ENCODE assay signal across 1 mouse cellular context in the genomic region with DNA sequence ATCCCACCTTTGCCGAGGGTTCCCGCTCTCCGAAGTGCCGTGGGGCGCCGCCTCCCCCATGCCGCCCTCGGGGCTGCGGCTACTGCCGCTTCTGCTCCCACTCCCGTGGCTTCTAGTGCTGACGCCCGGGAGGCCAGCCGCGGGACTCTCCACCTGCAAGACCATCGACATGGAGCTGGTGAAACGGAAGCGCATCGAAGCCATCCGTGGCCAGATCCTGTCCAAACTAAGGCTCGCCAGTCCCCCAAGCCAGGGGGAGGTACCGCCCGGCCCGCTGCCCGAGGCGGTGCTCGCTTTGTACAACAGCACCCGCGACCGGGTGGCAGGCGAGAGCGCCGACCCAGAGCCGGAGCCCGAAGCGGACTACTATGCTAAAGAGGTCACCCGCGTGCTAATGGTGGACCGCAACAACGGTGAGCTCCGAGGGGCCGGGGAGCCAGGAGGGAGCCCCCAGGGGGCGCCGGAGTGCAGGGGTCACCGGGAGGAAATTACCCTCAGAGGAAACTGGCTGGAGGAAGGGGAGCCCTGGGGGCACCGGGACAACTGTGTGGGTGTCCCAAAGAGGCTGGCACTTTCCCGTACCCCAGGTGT.
TF ChIP-seq lines count a peak whose summit lies in the region.

No protein-coding gene starts in this region.

TF ChIP-seq in CH12.LX, 34 proteins besides CTCF, POLR2A, EP300 and RAD21:
- peak; percentile 16; the same call in 1 of the 2 replicates for TF ChIP-seq ZKSCAN1 (IDR thresholded peaks at IDR 0.05; ENCODE audit: borderline replicate concordance, low read depth, low read length)
- peak; percentile 19; the same call in 1 of the 2 replicates for TF ChIP-seq HCFC1 (IDR thresholded peaks at IDR 0.05; ENCODE audit: low read depth, low read length)
- TF ChIP-seq SMC3 (IDR thresholded peaks at IDR 0.05; ENCODE audit: low read depth, low read length) = peak; percentile 24; the same call in 1 of the 2 replicates
- TF ChIP-seq MAZ (IDR thresholded peaks at IDR 0.05; ENCODE audit: low read depth, low read length) = peak; percentile 76; the same call in 1 of the 2 replicates
- TF ChIP-seq JUND (conservative IDR thresholded peaks at IDR 0.05; ENCODE audit: low read depth, low read length) = no peak
- TF ChIP-seq MAFK (IDR thresholded peaks at IDR 0.05; ENCODE audit: insufficient replicate concordance, low read length) = no peak
- peak; percentile 62 for TF ChIP-seq MXI1 (IDR thresholded peaks at IDR 0.05; ENCODE audit: low read depth, low read length)
- TF ChIP-seq UBTF (IDR thresholded peaks at IDR 0.05; ENCODE audit: low read depth, low read length) = peak; percentile 91; the same call in 1 of the 2 replicates
- peak; percentile 15; the same call in 1 of the 2 replicates for TF ChIP-seq MAX (IDR thresholded peaks at IDR 0.05; ENCODE audit: low read length)
- peak; percentile 75 for TF ChIP-seq SIN3A (IDR thresholded peaks at IDR 0.05; ENCODE audit: low read length)
- TF ChIP-seq GABPA (IDR thresholded peaks at IDR 0.05; ENCODE audit: insufficient replicate concordance, low read depth, low read length) = no peak
- TF ChIP-seq TCF12 (IDR thresholded peaks at IDR 0.05; ENCODE audit: low read depth, low read length) = peak; percentile 45; the same call in 1 of the 2 replicates
- no peak for TF ChIP-seq JUN (IDR thresholded peaks at IDR 0.05; ENCODE audit: insufficient read depth, low read depth, low read length)
- peak; percentile 18; the same call in 1 of the 2 replicates for TF ChIP-seq NELFE (IDR thresholded peaks at IDR 0.05; ENCODE audit: low read depth, low read length)
- TF ChIP-seq ETS1 (conservative IDR thresholded peaks at IDR 0.05; ENCODE audit: low read depth, low read length) = 0 out of 2 replicates have a peak, but pooled peaks have one; percentile 7
- peak; percentile 43; the same call in 1 of the 2 replicates for TF ChIP-seq ZMIZ1 (IDR thresholded peaks at IDR 0.05; ENCODE audit: low read depth, low read length)
